Mouse (Mus musculus): ENCODE results near the gene Tnc. TPM values are rescaled to one million over a fixed set of nuclear protein-coding genes. Genes with fewer than 3 reads are reported as not detected.

Tnc gene
- polyA plus RNA-seq, 1 experiment from 2014 or later, result 28.1 TPM

GRCm38 (mm10) chr4:63993462-63994113 lies 53.2 kb downstream of the Tnc start:
- H3K4me3 ChIP-seq (replicated peaks), result no peak overlapping the region
- no peak overlapping the region for H3K4me2 ChIP-seq
- H3K4me1 ChIP-seq (replicated peaks), result no peaks in the 10 kb centered on the region
- H3K9ac ChIP-seq (replicated peaks), result no peak overlapping the region
- WGBS, result 69% methylated on average over 2 of the region's 2 CpGs
- H3K27me3 ChIP-seq, result no peaks in the 10 kb centered on the region; the same call in 1 of the 2 replicates
- no peak for ATAC-seq (ENCODE audit: insufficient number of reproducible peaks, insufficient read depth, low FRiP score, low TSS enrichment, low read depth)
- 0 out of 2 replicates have a peak, but pooled peaks cover 2% of the 10 kb centered on the region for H3K36me3 ChIP-seq
- H3K9me3 ChIP-seq, result no peaks in the 10 kb centered on the region
- no peak overlapping the region for H3K27ac ChIP-seq

GRCm38 (mm10) chr4:63990216-63990615 lies 56.6 kb downstream of the Tnc start:
- H3K4me1 ChIP-seq (replicated peaks), result no peaks in the 10 kb centered on the region; the same call in 1 of the 2 replicates
- H3K27ac ChIP-seq, result no peak overlapping the region
- H3K4me3 ChIP-seq (replicated peaks), result no peak overlapping the region
- no peaks in the 10 kb centered on the region for H3K36me3 ChIP-seq
- ATAC-seq (ENCODE audit: insufficient number of reproducible peaks, insufficient read depth, low FRiP score, low TSS enrichment, low read depth), result no peak
- H3K9ac ChIP-seq (replicated peaks), result no peak overlapping the region
- WGBS, result 93% methylated on average over 1 of the region's 1 CpGs
- no peak overlapping the region for H3K4me2 ChIP-seq
- no peaks in the 10 kb centered on the region; the same call in 1 of the 2 replicates for H3K27me3 ChIP-seq
- H3K9me3 ChIP-seq, result no peaks in the 10 kb centered on the region

DNA sequence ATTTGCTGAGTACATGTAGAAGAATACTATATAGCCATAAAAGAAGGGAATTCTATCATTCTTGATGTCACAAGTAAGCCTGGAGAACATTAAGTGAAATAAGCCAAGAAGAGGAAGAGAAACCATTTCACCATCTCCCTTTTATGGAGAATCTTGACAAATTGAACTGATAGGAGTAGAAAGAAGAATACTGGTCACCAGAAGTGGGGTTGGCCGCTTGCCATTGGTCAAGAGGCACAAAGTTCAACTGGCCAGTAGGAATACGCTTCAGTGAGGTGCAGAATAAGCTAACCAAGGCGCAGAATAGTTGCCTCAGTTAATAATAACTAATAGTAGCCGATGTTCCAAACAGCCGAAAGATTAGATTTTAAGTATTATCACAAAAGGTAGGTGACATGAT lies 58.7 kb downstream of the Tnc start:
- Histone ChIP-seq H3K4me2 (no peak overlapping the region), H3K36me3 (no peaks in the 10 kb centered on the region), H3K4me3 (replicated peaks) (no peak overlapping the region), H3K27ac (no peak overlapping the region), H3K4me1 (replicated peaks) (peaks cover 7% of the 10 kb centered on the region; the same call in 1 of the 2 replicates), H3K27me3 (no peaks in the 10 kb centered on the region), H3K9ac (replicated peaks) (no peak overlapping the region), H3K9me3 (no peaks in the 10 kb centered on the region)
- no peak for ATAC-seq (ENCODE audit: insufficient number of reproducible peaks, insufficient read depth, low FRiP score, low TSS enrichment, low read depth)
- WGBS, result 92% methylated on average over 5 of the region's 5 CpGs

DNA sequence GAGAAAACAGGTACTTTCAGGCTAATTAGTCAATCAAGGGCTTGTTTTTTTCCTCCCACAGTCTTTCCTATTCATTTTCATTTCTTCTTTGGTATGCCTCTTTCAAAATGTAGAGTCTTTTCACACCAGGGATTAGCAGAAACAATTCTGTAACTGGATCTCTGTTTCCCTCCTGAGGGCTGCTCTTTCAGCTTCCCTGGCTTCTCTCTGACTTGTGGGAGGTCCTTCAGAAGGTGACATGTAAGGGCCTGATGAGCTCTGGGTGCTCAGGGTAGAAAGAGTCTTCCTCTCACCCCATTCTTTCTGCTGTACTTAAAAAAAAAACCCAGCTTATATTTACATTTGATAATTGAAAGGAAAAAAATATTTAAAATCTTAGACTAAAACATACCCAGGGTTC lies 60.2 kb downstream of the Tnc start:
- no peak overlapping the region for H3K9ac ChIP-seq (replicated peaks)
- no peak overlapping the region for H3K4me3 ChIP-seq (replicated peaks)
- H3K9me3 ChIP-seq, result no peaks in the 10 kb centered on the region
- H3K4me1 ChIP-seq (replicated peaks), result peaks cover 14% of the 10 kb centered on the region
- H3K4me2 ChIP-seq, result no peak overlapping the region
- no peak for ATAC-seq (ENCODE audit: insufficient number of reproducible peaks, insufficient read depth, low FRiP score, low TSS enrichment, low read depth)
- no peaks in the 10 kb centered on the region for H3K36me3 ChIP-seq
- no peak overlapping the region for H3K27ac ChIP-seq
- no peaks in the 10 kb centered on the region for H3K27me3 ChIP-seq

GRCm38 (mm10) chr4:63983098-63983445 lies 63.7 kb downstream of the Tnc start:
- Histone ChIP-seq H3K4me1 (replicated peaks) (peaks cover 22% of the 10 kb centered on the region), H3K4me3 (replicated peaks) (no peak overlapping the region), H3K27ac (no peak overlapping the region), H3K4me2 (no peak overlapping the region), H3K27me3 (no peaks in the 10 kb centered on the region), H3K36me3 (no peaks in the 10 kb centered on the region), H3K9me3 (no peaks in the 10 kb centered on the region), H3K9ac (replicated peaks) (no peak overlapping the region)
- no peak for ATAC-seq (ENCODE audit: insufficient number of reproducible peaks, insufficient read depth, low FRiP score, low TSS enrichment, low read depth)
- WGBS, result 57% methylated on average over 8 of the region's 8 CpGs

DNA sequence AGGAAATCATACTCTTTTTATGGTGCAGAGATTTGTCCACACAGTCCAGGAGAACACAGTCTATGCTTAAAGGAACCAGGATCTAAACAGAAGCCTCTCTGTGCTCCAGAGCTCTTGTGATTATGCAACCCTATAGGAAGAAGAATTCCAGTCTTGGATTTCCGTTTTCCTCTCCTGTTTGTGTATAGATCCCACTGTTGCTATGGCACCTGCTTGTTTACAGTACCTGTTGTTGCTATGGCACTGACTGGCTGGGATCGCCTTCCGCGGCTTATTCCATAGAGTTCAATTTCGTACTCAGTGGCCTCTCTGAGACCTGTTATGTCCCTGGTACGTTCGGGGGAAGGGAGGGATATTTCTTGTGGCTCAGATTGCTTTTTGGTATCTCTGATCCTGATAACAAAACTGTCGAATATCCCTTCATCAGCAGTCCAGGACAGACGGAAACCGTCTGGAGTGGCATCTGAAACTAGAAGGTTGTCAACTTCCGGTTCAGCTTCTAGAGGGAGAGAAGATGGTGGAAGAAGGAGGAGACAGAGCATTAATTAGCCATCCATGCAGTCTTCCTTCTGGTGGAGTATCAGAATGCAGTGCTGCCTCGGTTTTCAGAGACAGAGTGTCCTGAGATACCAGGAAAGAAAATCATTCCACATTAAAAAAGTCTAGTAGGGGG lies 64.3 kb downstream of the Tnc start:
- peaks cover 22% of the 10 kb centered on the region for H3K4me1 ChIP-seq (replicated peaks)
- no peak overlapping the region for H3K4me2 ChIP-seq
- H3K27me3 ChIP-seq, result no peaks in the 10 kb centered on the region
- no peak for ATAC-seq (ENCODE audit: insufficient number of reproducible peaks, insufficient read depth, low FRiP score, low TSS enrichment, low read depth)
- WGBS, result 81% methylated on average over 12 of the region's 12 CpGs
- H3K9me3 ChIP-seq, result no peaks in the 10 kb centered on the region
- no peak overlapping the region for H3K27ac ChIP-seq
- H3K4me3 ChIP-seq (replicated peaks), result no peak overlapping the region
- no peak overlapping the region for H3K9ac ChIP-seq (replicated peaks)
- H3K36me3 ChIP-seq, result no peaks in the 10 kb centered on the region

DNA sequence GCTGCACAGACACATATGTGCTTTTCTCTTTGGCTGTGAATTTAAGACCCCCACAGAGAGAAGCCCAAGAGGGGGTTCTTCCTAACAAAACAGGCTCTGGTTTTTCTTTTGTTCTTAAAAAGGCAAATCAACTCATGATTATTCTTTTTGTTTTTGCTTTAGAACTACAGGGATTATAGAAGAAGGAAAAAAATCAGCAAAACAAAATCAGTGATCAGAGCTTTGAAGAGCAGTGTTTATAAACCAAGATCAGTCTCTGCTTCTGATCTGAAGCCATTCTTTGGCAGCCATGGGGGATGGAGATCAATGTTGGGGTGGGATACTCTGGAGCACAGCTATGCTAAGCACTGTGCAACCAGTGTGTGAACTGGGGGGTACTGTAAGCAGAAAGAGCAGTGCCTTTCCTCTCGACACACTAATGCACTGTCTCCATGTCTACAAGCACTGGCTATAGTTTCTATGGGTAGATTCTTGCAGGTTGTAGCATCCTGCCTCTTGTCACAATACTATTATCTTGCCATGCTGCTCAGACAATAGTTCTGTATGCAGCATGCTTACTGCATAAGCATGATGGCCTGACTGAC lies 66.5 kb downstream of the Tnc start:
- 83% methylated on average over 1 of the region's 1 CpGs for WGBS
- ATAC-seq (ENCODE audit: insufficient number of reproducible peaks, insufficient read depth, low FRiP score, low TSS enrichment, low read depth), result no peak
- peak overlapping the region; percentile 37; the same call in 1 of the 2 replicates for H3K27ac ChIP-seq
- H3K9me3 ChIP-seq, result no peaks in the 10 kb centered on the region
- no peak overlapping the region for H3K4me3 ChIP-seq (replicated peaks)
- no peaks in the 10 kb centered on the region for H3K36me3 ChIP-seq
- no peaks in the 10 kb centered on the region for H3K27me3 ChIP-seq
- H3K4me2 ChIP-seq, result no peak overlapping the region
- H3K9ac ChIP-seq (replicated peaks), result peak overlapping the region; percentile 9; the same call in 1 of the 2 replicates
- H3K4me1 ChIP-seq (replicated peaks), result peaks cover 22% of the 10 kb centered on the region

GRCm38 (mm10) chr4:63979635-63980034 lies 67.2 kb downstream of the Tnc start:
- Histone ChIP-seq H3K36me3 (no peaks in the 10 kb centered on the region), H3K27me3 (no peaks in the 10 kb centered on the region), H3K9me3 (no peaks in the 10 kb centered on the region), H3K4me2 (no peak overlapping the region), H3K4me3 (replicated peaks) (no peak overlapping the region), H3K9ac (replicated peaks) (no peak overlapping the region; the same call in 1 of the 2 replicates), H3K4me1 (replicated peaks) (peaks cover 22% of the 10 kb centered on the region), H3K27ac (peak overlapping the region; percentile 37; the same call in 1 of the 2 replicates)
- peak; percentile 42; the same call in 1 of the 2 replicates for ATAC-seq (ENCODE audit: insufficient number of reproducible peaks, insufficient read depth, low FRiP score, low TSS enrichment, low read depth)
- 24% methylated on average over 2 of the region's 2 CpGs for whole genome bisulfite sequencing

GRCm38 (mm10) chr4:63972536-63972935 lies 74.3 kb downstream of the Tnc start:
- WGBS, result 96% methylated on average over 2 of the region's 2 CpGs
- no peak overlapping the region for H3K4me3 ChIP-seq (replicated peaks)
- no peak overlapping the region for H3K27ac ChIP-seq
- no peak overlapping the region for H3K9ac ChIP-seq (replicated peaks)
- H3K9me3 ChIP-seq, result no peaks in the 10 kb centered on the region
- peaks cover 10% of the 10 kb centered on the region; the same call in 1 of the 2 replicates for H3K36me3 ChIP-seq
- H3K4me1 ChIP-seq (replicated peaks), result no peaks in the 10 kb centered on the region
- no peak overlapping the region for H3K4me2 ChIP-seq
- H3K27me3 ChIP-seq, result no peaks in the 10 kb centered on the region
- no peak for ATAC-seq (ENCODE audit: insufficient number of reproducible peaks, insufficient read depth, low FRiP score, low TSS enrichment, low read depth)

DNA sequence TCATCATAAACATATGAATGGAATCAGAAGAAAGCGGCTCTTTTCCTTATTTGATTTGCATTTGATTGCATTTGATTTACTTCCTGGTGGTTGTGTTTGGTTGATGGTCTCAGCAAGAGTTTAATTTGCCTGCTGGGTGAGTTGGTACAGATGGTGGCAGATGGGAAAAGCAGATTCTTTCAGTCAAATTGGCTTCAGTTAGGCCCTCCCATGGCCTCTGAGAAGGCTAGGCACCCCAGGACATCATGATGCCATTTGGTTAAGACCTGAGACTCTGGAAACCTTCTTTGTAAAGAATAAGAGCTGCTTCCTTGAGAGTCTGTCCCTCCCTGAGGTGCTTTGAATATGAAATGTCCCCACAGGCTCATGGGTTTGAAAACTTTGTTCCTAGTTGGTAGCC lies 75.1 kb downstream of the Tnc start:
- H3K4me3 ChIP-seq (replicated peaks), result no peak overlapping the region
- H3K4me1 ChIP-seq (replicated peaks), result no peaks in the 10 kb centered on the region
- no peaks in the 10 kb centered on the region for H3K9me3 ChIP-seq
- no peak overlapping the region for H3K9ac ChIP-seq (replicated peaks)
- no peak for ATAC-seq (ENCODE audit: insufficient number of reproducible peaks, insufficient read depth, low FRiP score, low TSS enrichment, low read depth)
- H3K27ac ChIP-seq, result no peak overlapping the region
- no peaks in the 10 kb centered on the region for H3K27me3 ChIP-seq
- peaks cover 10% of the 10 kb centered on the region; the same call in 1 of the 2 replicates for H3K36me3 ChIP-seq
- no peak overlapping the region for H3K4me2 ChIP-seq
- 83% methylated on average over 1 of the region's 1 CpGs for WGBS

- H3K4me2 ChIP-seq, result no peak overlapping the region
- H3K9me3 ChIP-seq, result no peaks in the 10 kb centered on the region
- peaks cover 10% of the 10 kb centered on the region; the same call in 1 of the 2 replicates for H3K36me3 ChIP-seq
- H3K27ac ChIP-seq, result no peak overlapping the region
- no peak overlapping the region for H3K9ac ChIP-seq (replicated peaks)
- no peaks in the 10 kb centered on the region for H3K27me3 ChIP-seq
- 81% methylated on average over 4 of the region's 4 CpGs for WGBS
- no peak for ATAC-seq (ENCODE audit: insufficient number of reproducible peaks, insufficient read depth, low FRiP score, low TSS enrichment, low read depth)
- no peaks in the 10 kb centered on the region for H3K4me1 ChIP-seq (replicated peaks)
- H3K4me3 ChIP-seq (replicated peaks), result no peak overlapping the region
Observed at GRCm38 (mm10) chr4:63970925-63971324, 75.9 kb downstream of the Tnc start.

Data from limb, embryonic 12.5 days (tissue).